Mouse (Mus musculus) erythroid progenitor cell, adult 5-6 weeks (primary cell): ENCODE measurements around the gene Eda. TPM values are rescaled to one million over a fixed set of nuclear protein-coding genes. Genes with fewer than 3 reads are reported as not detected.

Experiments used
- ATAC-seq: replicated peaks from 2 replicates; pipeline ENCODE4 v1.8.0; 2016; ENCODE audit warnings: moderate number of reproducible peaks, mild to moderate bottlenecking, moderate TSS enrichment, inconsistent platforms; ENCODE audit not compliant: poor library complexity, low FRiP score, severe bottlenecking
- total RNA-seq, 2 experiments: library from RNA; stranded (forward) in 1 of 2; stranded (reverse) in 1 of 2; fragments of 150-400 nt in 1 of 2; fragments of 186-747, 209-891 nt in 1 of 2; gene quantifications; 2 replicates each; pipeline versions ENCODE4 v1.2.3 to v1.2.4; 2015 to 2017; ENCODE audit warnings: low replicate concordance in 2 of 2

Eda gene
- total RNA-seq (2015; ENCODE audit: low replicate concordance), result 0.72 TPM in 1 of 2 replicates, not detected in the other
- total RNA-seq (2017; ENCODE audit: low replicate concordance), result not detected in 2 replicates

- ATAC-seq, result peak; percentile 95
Measured at GRCm38 (mm10) chrX:99975250-99975984, at the start of gene Eda. Gene Eda (plus strand): TSS chrX:99975606.

GRCm38 (mm10) chrX:99961002-99961401, 14.4 kb upstream of the Eda start:
- ATAC-seq, result no peak

- ATAC-seq, result no peak
Measured at GRCm38 (mm10) chrX:99970111-99970510, 5.3 kb upstream of the Eda start.

GRCm38 (mm10) chrX:99974381-99974780, 1.0 kb upstream of the Eda start:
- ATAC-seq, result no peak

GRCm38 (mm10) chrX:99974803-99975202, 603 bp upstream of the Eda start:
- ATAC-seq, result no peak

GRCm38 (mm10) chrX:99975985-99976924, 849 bp downstream of the Eda start:
- ATAC-seq, result no peak

GRCm38 (mm10) chrX:99978354-99978753, 2.9 kb downstream of the Eda start:
- ATAC-seq, result no peak

GRCm38 (mm10) chrX:99993434-99993833, 18.0 kb downstream of the Eda start:
- no peak for ATAC-seq

- no peak for ATAC-seq
Measured at GRCm38 (mm10) chrX:99999342-99999741, 23.9 kb downstream of the Eda start.

GRCm38 (mm10) chrX:100118362-100118761, 143.0 kb downstream of the Eda start:
- no peak for ATAC-seq

GRCm38 (mm10) chrX:100195286-100195685, 219.9 kb downstream of the Eda start:
- ATAC-seq, result no peak

- no peak for ATAC-seq
Measured at GRCm38 (mm10) chrX:100313652-100314051, 338.2 kb downstream of the Eda start.

- ATAC-seq, result no peak
Measured at GRCm38 (mm10) chrX:100314172-100314902, 338.9 kb downstream of the Eda start.

- ATAC-seq, result no peak
Measured at GRCm38 (mm10) chrX:100340687-100341086, 365.3 kb downstream of the Eda start.

GRCm38 (mm10) chrX:100344433-100344832, 369.0 kb downstream of the Eda start:
- ATAC-seq, result no peak

GRCm38 (mm10) chrX:100356974-100357373, 381.6 kb downstream of the Eda start:
- no peak for ATAC-seq

- ATAC-seq, result no peak
Measured at GRCm38 (mm10) chrX:100389887-100390286, 414.5 kb downstream of the Eda start.

- no peak for ATAC-seq
Measured at GRCm38 (mm10) chrX:100392304-100392703, 416.9 kb downstream of the Eda start.

GRCm38 (mm10) chrX:100394223-100394861, 418.9 kb downstream of the Eda start:
- no peak for ATAC-seq

- no peak for ATAC-seq
Measured at GRCm38 (mm10) chrX:100395026-100395425, 419.6 kb downstream of the Eda start.
